In the genomic region with DNA sequence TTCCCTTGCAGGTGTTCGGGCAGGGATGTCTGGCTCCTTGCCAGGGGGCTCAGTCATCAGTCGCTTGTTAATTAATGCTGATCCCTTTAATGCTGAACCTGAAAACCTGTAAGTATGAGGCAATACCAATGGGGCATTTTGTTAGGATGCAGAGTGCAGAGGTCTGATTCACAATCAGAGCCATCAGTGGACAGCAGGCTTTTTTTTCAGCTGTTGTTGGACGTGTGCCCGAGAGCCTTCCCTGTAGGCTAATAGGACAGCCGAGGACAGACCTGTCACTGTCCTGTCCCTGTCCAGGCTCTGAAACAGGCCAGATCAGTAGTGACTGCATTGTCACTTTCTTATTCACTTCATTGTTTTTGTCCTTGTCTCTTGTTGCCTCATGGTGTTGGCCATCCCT, we compare ENCODE assay signal across 10 mouse cellular contexts.
A peak's percentile ranks its signal among the peaks of the same experiment; 100 is the strongest.
DNase-seq lines count a peak whose midpoint lies in the region; TF ChIP-seq lines count a peak whose summit lies in the region.
"Had no signal": no experiment of that assay in that cellular context is flagged by ENCODE, and none has a peak within 500 bp of the region (broad histone marks: within the 10 kb centered on the region; RNA-seq: fewer than 3 reads in every experiment).

No protein-coding gene starts in this region.

- peak; percentile 85 for DNase-seq in liver, adult 2 months (ENCODE audit: extremely low read depth, low read depth, low spot score)
- no peak for DNase-seq in liver
- DNase-seq in adrenal gland, adult 2 months: peak; percentile 72
- peak; percentile 65 for DNase-seq in adrenal gland, postnatal 25 days
- peak; percentile 83 to 89 for DNase-seq in cerebellum, postnatal 25 days
- no peak for DNase-seq in layer of hippocampus, postnatal 36 days
- no peak for DNase-seq in urinary bladder, adult 18-20 months (ENCODE audit: low spot score in 2 of 2)
- DNase-seq: heart, adult 18-20 months; kidney, postnatal 10 days; lung, postnatal 36 days had no signal

- no peak overlapping the region for H3K27ac ChIP-seq in liver, adult 2 months (replicated peaks; ENCODE audit: insufficient read depth, low read depth, low read length)

- no peak overlapping the region for H3K4me3 ChIP-seq in liver, adult 2 months (ENCODE audit: insufficient read depth, low read depth, low read length)

- WGBS in liver, adult 2 months: 28% methylated on average over 5 of the region's 5 CpGs

- no peaks in the 10 kb centered on the region for H3K79me2 ChIP-seq in liver, adult 2 months (ENCODE audit: control insufficient read depth, insufficient read depth, low read length)

- no peak for TF ChIP-seq CTCF in liver, adult 2 months (IDR thresholded peaks at IDR 0.05; ENCODE audit: low read depth, low read length)

- no peaks in the 10 kb centered on the region for H3K27me3 ChIP-seq in liver, adult 2 months (ENCODE audit: control insufficient read depth, insufficient read depth, low read length)

- H3K36me3 ChIP-seq in liver, adult 2 months (ENCODE audit: control insufficient read depth, insufficient read depth, low read length): peaks cover 28% of the 10 kb centered on the region

- peaks cover 7% of the 10 kb centered on the region for H3K4me1 ChIP-seq in liver, adult 2 months (ENCODE audit: control insufficient read depth, insufficient read depth, low read length)

- H3K9ac ChIP-seq in liver, adult 2 months (ENCODE audit: low read depth, low read length): no peak overlapping the region

- no peak for TF ChIP-seq POLR2A in liver, adult 2 months (IDR thresholded peaks at IDR 0.05; ENCODE audit: extremely low read depth, insufficient read depth, low read length)

Comparison
In these comparisons a context has a peak if more than half of its experiments do, and no peak if none do; other contexts are left out.
1. DNase-seq: peak in liver, adult 2 months (single experiment), adrenal gland, adult 2 months (single experiment), adrenal gland, postnatal 25 days (single experiment) and cerebellum, postnatal 25 days (2 of 2); none in liver (single experiment), layer of hippocampus, postnatal 36 days (0 of 2) and urinary bladder, adult 18-20 months (0 of 2).